Mouse (Mus musculus): ENCODE results near the gene Cryzl2. TPM values are rescaled to one million over a fixed set of nuclear protein-coding genes. Genes with fewer than 3 reads are reported as not detected.

The Cryzl2 gene
- polyA plus RNA-seq (2016; fragmentation: Nextera tagmentation; extraction: Ambion mirVana) = 6.8 and 7.0 TPM in 2 replicates

GRCm38 (mm10) chr1:157458421-157459208 lies at the start of gene Cryzl2:
TSS of gene Cryzl2 (plus strand) at chr1:157458577.
- H3K4me2 ChIP-seq = peak within 1 kb of the TSS; percentile 73
- no peaks in the 10 kb centered on the region for H3K9me3 ChIP-seq (replicated peaks)
- no peaks in the 10 kb centered on the region for H3K36me3 ChIP-seq
- ATAC-seq = peak; percentile 93
- peak within 1 kb of the TSS; percentile 50; the same call in 1 of the 2 replicates for H3K9ac ChIP-seq
- WGBS (ENCODE audit: insufficient replicate concordance) = 12% methylated on average over 26 of the region's 29 CpGs
- H3K4me1 ChIP-seq = peaks cover 18% of the 10 kb centered on the region
- no peaks in the 10 kb centered on the region for H3K27me3 ChIP-seq (replicated peaks)
- peak within 1 kb of the TSS; percentile 54 for H3K4me3 ChIP-seq
- no peak within 1 kb of the TSS for H3K27ac ChIP-seq

DNA sequence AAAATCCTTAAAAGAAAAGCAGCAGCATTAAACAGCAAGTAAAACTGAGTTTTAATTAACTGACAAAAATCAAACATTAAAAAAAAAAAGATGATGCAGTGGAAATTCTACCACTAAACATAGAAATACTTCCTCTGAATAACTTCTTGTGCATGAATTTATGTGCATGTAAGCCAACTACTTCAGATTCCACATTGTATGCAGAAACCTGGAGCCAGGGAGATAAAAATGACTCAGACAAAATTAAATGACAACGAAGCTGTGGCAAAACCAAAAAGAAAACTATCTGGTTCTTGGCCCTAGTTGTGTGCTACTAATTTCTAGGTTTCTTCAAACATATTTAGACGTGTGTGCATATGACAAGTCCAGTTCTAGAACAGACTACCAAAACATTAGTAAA lies 48.7 kb upstream of the Cryzl2 start:
- Histone ChIP-seq H3K36me3 (no peaks in the 10 kb centered on the region), H3K9me3 (replicated peaks) (no peaks in the 10 kb centered on the region)
- no peak for ATAC-seq

DNA sequence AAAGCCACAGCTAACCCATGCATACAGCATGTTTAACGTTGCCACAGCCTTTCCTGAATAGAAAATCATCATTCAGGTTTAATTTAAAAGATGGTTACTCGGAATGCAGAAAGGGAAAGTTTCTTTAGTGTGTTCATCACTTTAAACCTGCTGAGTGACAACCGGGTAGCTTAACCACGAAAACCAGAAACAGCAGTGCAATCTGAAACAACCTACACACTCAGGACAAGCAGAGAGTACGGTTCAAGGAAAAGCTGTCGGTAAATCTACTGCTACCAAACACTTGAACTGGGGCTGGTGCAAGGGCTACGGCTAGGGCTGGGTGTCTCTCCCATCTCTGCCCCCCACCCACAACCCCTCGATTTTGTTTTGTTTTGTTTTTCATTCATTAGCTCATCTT lies 47.4 kb upstream of the Cryzl2 start:
- Histone ChIP-seq H3K9ac (peak overlapping the region; percentile 86; the same call in 1 of the 2 replicates), H3K4me1 (peaks cover 18% of the 10 kb centered on the region), H3K4me2 (peak overlapping the region; percentile 97), H3K36me3 (no peaks in the 10 kb centered on the region), H3K27me3 (replicated peaks) (peaks cover 9% of the 10 kb centered on the region; the same call in 1 of the 2 replicates), H3K4me3 (peak overlapping the region; percentile 82), H3K27ac (no peak overlapping the region), H3K9me3 (replicated peaks) (no peaks in the 10 kb centered on the region)
- WGBS (ENCODE audit: insufficient replicate concordance) = 8% methylated on average over 8 of the region's 8 CpGs
- no peak for ATAC-seq

More for the DNA sequence above, 48.7 kb upstream of the Cryzl2 start:
- 60% methylated on average over 2 of the region's 2 CpGs for WGBS (ENCODE audit: insufficient replicate concordance)
- H3K4me1 ChIP-seq = peaks cover 13% of the 10 kb centered on the region
- H3K4me2 ChIP-seq = no peak overlapping the region
- H3K27me3 ChIP-seq (replicated peaks) = peaks cover 9% of the 10 kb centered on the region; the same call in 1 of the 2 replicates
- no peak overlapping the region for H3K9ac ChIP-seq
- no peak overlapping the region for H3K27ac ChIP-seq
- H3K4me3 ChIP-seq = no peak overlapping the region

DNA sequence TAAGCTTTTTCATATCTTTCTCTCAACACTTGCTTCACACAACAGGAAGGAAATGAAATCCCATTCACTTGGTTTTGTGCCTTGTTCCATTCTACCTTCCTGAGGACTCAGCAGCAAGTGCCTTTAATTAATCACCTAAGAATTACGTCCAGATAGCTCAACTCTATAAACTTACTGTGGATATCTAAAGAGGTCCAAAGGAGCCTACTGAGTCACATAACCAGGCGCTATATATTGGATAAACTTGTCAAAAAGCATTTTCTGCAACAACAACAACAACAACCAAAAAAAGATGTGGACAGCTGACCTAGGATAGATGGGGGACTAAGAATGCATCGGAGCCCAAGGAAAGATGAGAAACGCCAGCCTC lies 47.1 kb upstream of the Cryzl2 start:
- Histone ChIP-seq H3K4me3 (peak overlapping the region; percentile 82), H3K27me3 (replicated peaks) (peaks cover 9% of the 10 kb centered on the region; the same call in 1 of the 2 replicates), H3K9ac (peak overlapping the region; percentile 86), H3K9me3 (replicated peaks) (no peaks in the 10 kb centered on the region), H3K36me3 (no peaks in the 10 kb centered on the region), H3K4me1 (peaks cover 20% of the 10 kb centered on the region), H3K4me2 (peak overlapping the region; percentile 97), H3K27ac (no peak overlapping the region)
- no peak for ATAC-seq
- WGBS (ENCODE audit: insufficient replicate concordance) = 1% methylated on average over 4 of the region's 4 CpGs

DNA sequence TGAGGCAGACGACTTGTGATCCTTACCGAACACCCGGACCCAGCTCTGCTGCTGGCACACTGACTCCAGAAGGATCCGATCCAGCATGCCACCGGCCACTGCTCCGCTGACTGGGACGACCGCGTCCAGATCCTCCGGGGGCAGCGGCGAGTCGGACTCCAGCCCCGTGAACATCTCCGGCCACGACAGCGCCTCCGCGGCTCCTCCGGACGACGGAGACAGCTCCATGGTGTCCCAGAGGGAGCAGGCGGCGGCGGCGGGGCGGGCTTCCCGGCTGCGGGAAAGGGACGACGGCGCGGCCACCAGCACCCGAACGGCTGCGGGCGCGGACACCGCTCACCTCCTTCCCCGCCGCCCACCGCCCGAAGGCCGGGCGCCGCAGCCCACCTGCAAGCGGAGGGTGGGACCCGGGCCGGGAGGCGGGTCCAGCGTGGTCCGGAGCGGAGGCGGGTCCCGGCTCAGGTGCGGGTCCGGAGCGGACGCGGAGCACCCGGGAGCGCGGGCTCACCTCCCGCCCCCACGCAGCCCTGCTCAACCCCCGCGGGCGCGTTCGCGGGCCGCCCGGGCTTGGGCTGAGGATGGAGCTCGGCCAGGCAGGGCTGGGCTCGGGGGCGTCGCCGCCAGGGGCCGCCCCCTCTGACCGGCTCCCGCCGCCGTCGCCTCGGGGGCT lies 46.5 kb upstream of the Cryzl2 start:
- peaks cover 9% of the 10 kb centered on the region; the same call in 1 of the 2 replicates for H3K27me3 ChIP-seq (replicated peaks)
- peak overlapping the region; percentile 97 for H3K4me2 ChIP-seq
- no peaks in the 10 kb centered on the region for H3K9me3 ChIP-seq (replicated peaks)
- H3K27ac ChIP-seq = peak overlapping the region; percentile 81
- ATAC-seq = peak; percentile 77
- peak overlapping the region; percentile 86 for H3K9ac ChIP-seq
- 2% methylated on average over 65 of the region's 85 CpGs for WGBS (ENCODE audit: insufficient replicate concordance)
- peak overlapping the region; percentile 82 for H3K4me3 ChIP-seq
- H3K36me3 ChIP-seq = no peaks in the 10 kb centered on the region
- peaks cover 20% of the 10 kb centered on the region for H3K4me1 ChIP-seq

- 2% methylated on average over 62 of the region's 62 CpGs for WGBS (ENCODE audit: insufficient replicate concordance)
- Histone ChIP-seq H3K36me3 (no peaks in the 10 kb centered on the region), H3K9me3 (replicated peaks) (no peaks in the 10 kb centered on the region), H3K4me3 (peak within 1 kb of the TSS; percentile 82), H3K9ac (peak within 1 kb of the TSS; percentile 86), H3K4me1 (peaks cover 20% of the 10 kb centered on the region), H3K27ac (peak within 1 kb of the TSS; percentile 81), H3K4me2 (peak within 1 kb of the TSS; percentile 97), H3K27me3 (replicated peaks) (peaks cover 9% of the 10 kb centered on the region; the same call in 1 of the 2 replicates)
- peak; percentile 97 for ATAC-seq
These were observed 45.7 kb upstream of the Cryzl2 start, which contains the start of gene Rasal2 for GRCm38 (mm10) chr1:157412454-157413369. TSS of gene Rasal2 (minus strand) at chr1:157412595.

- Histone ChIP-seq H3K4me1 (peaks cover 17% of the 10 kb centered on the region), H3K9ac (no peak overlapping the region), H3K36me3 (no peaks in the 10 kb centered on the region), H3K4me3 (no peak overlapping the region), H3K27ac (no peak overlapping the region), H3K9me3 (replicated peaks) (no peaks in the 10 kb centered on the region), H3K27me3 (replicated peaks) (peaks cover 9% of the 10 kb centered on the region; the same call in 1 of the 2 replicates), H3K4me2 (no peak overlapping the region)
- WGBS (ENCODE audit: insufficient replicate concordance) = 28% methylated on average over 3 of the region's 3 CpGs
- no peak for ATAC-seq
These were observed 42.6 kb upstream of the Cryzl2 start for GRCm38 (mm10) chr1:157415771-157416170.

GRCm38 (mm10) chr1:157416628-157417027 lies 41.7 kb upstream of the Cryzl2 start:
- Histone ChIP-seq H3K9ac (no peak overlapping the region), H3K9me3 (replicated peaks) (no peaks in the 10 kb centered on the region), H3K4me2 (no peak overlapping the region), H3K27ac (no peak overlapping the region), H3K36me3 (no peaks in the 10 kb centered on the region), H3K4me3 (no peak overlapping the region), H3K27me3 (replicated peaks) (peaks cover 5% of the 10 kb centered on the region; the same call in 1 of the 2 replicates), H3K4me1 (peaks cover 8% of the 10 kb centered on the region)
- 75% methylated on average over 2 of the region's 2 CpGs for WGBS (ENCODE audit: insufficient replicate concordance)
- no peak for ATAC-seq

DNA sequence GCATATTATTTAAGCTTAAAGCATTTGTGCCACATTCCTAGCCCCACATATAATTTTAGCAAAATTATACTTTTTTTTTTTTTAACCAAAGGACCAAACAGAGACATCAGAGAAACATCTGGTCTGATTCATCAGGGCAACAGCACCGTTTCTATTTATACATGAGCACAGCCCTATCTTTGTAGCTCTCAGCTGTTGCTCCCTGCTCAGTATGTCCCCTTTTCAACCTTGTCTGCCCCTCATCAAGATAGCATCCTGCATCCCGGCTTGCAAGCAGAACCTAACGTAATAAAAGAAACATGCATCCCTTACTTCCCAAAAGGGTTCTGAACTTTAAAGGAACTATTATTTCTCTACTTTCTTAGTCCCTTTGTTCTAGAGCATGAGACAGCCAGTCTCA lies 41.0 kb upstream of the Cryzl2 start:
- H3K36me3 ChIP-seq = no peaks in the 10 kb centered on the region

GRCm38 (mm10) chr1:157417861-157418260 lies 40.5 kb upstream of the Cryzl2 start:
- Histone ChIP-seq H3K27ac (no peak overlapping the region), H3K9me3 (replicated peaks) (no peaks in the 10 kb centered on the region), H3K4me1 (peaks cover 8% of the 10 kb centered on the region), H3K9ac (no peak overlapping the region), H3K4me3 (no peak overlapping the region), H3K4me2 (no peak overlapping the region), H3K36me3 (no peaks in the 10 kb centered on the region), H3K27me3 (replicated peaks) (no peaks in the 10 kb centered on the region)
- 45% methylated on average over 7 of the region's 7 CpGs for WGBS (ENCODE audit: insufficient replicate concordance)
- no peak for ATAC-seq

More for the DNA sequence above, 41.0 kb upstream of the Cryzl2 start:
- no peak overlapping the region for H3K4me2 ChIP-seq
- 43% methylated on average over 3 of the region's 3 CpGs for WGBS (ENCODE audit: insufficient replicate concordance)
- H3K27ac ChIP-seq = no peak overlapping the region
- no peak for ATAC-seq
- H3K27me3 ChIP-seq (replicated peaks) = no peaks in the 10 kb centered on the region
- H3K9ac ChIP-seq = no peak overlapping the region
- H3K9me3 ChIP-seq (replicated peaks) = no peaks in the 10 kb centered on the region
- peaks cover 8% of the 10 kb centered on the region for H3K4me1 ChIP-seq
- H3K4me3 ChIP-seq = no peak overlapping the region

GRCm38 (mm10) chr1:157425741-157426427 lies 32.5 kb upstream of the Cryzl2 start:
- Histone ChIP-seq H3K4me3 (no peak overlapping the region), H3K9ac (no peak overlapping the region), H3K4me2 (peak overlapping the region; percentile 55), H3K9me3 (replicated peaks) (no peaks in the 10 kb centered on the region), H3K27ac (no peak overlapping the region), H3K36me3 (no peaks in the 10 kb centered on the region), H3K27me3 (replicated peaks) (no peaks in the 10 kb centered on the region), H3K4me1 (peaks cover 9% of the 10 kb centered on the region)
- peak; percentile 51; the same call in 1 of the 2 replicates for ATAC-seq
- 12% methylated on average over 8 of the region's 8 CpGs for WGBS (ENCODE audit: insufficient replicate concordance)
